Mouse (Mus musculus): ENCODE measurements around the gene Samd10.

- no peak for TF ChIP-seq CTCF (IDR thresholded peaks at IDR 0.05; ENCODE audit: low read depth)
- TF ChIP-seq EP300 (IDR thresholded peaks at IDR 0.05; ENCODE audit: low read depth), result no peak
These were observed 5.1 kb downstream of the Samd10 start for GRCm38 (mm10) chr2:181593937-181594336.
